Mouse (Mus musculus): ENCODE data around the gene Agbl1. TPM values are rescaled to one million over a fixed set of nuclear protein-coding genes. Genes with fewer than 3 reads are reported as not detected.

Gene Agbl1
- polyA plus RNA-seq, 1 experiment from 2014 or later = 0.16 TPM

GRCm38 (mm10) chr7:76487519-76487918 lies 257.8 kb downstream of the Agbl1 start:
- 80% methylated on average over 5 of the region's 5 CpGs for WGBS
- ATAC-seq = no peak

DNA sequence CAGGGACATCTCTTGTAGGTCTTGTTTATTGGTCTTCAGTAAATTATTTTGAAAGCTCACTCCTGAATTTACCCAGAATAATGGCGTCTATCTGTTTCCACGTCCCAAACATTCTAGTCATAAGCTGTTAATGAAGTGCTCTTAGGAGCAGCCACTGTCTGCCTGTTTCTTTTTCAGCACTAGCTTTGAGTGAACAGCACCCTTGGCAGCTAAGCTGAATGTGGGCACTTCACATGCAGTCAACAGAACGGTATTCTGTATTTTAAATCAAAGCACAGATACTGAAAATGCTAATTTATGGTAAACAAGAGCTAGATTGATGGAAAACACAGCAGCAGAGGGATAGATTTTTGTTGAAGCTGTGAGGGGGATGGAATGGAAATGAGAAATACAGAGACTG lies 294.6 kb downstream of the Agbl1 start:
- Histone ChIP-seq H3K4me2 (ENCODE audit: low read length) (no peak overlapping the region), H3K27me3 (replicated peaks; ENCODE audit: control insufficient read depth, insufficient read depth, low read length) (no peaks in the 10 kb centered on the region), H3K9me3 (ENCODE audit: control insufficient read depth, low read length) (no peaks in the 10 kb centered on the region), H3K36me3 (ENCODE audit: control insufficient read depth, insufficient read depth, low read length) (no peaks in the 10 kb centered on the region), H3K27ac (ENCODE audit: low read depth, low read length) (no peak overlapping the region), H3K4me1 (ENCODE audit: control insufficient read depth, insufficient read depth, low read depth, low read length) (no peaks in the 10 kb centered on the region), H3K4me3 (ENCODE audit: low read length) (no peak overlapping the region), H3K9ac (ENCODE audit: low read depth, low read length) (no peak overlapping the region)
- WGBS = 46% methylated on average over 3 of the region's 3 CpGs
- ATAC-seq = no peak

More at GRCm38 (mm10) chr7:76487519-76487918, 257.8 kb downstream of the Agbl1 start:
- Histone ChIP-seq H3K4me3 (ENCODE audit: low read length) (no peak overlapping the region), H3K27me3 (replicated peaks; ENCODE audit: control insufficient read depth, insufficient read depth, low read length) (no peaks in the 10 kb centered on the region), H3K36me3 (ENCODE audit: control insufficient read depth, insufficient read depth, low read length) (no peaks in the 10 kb centered on the region), H3K9me3 (ENCODE audit: control insufficient read depth, low read length) (no peaks in the 10 kb centered on the region), H3K27ac (ENCODE audit: low read depth, low read length) (no peak overlapping the region), H3K4me2 (ENCODE audit: low read length) (no peak overlapping the region), H3K4me1 (ENCODE audit: control insufficient read depth, insufficient read depth, low read depth, low read length) (no peaks in the 10 kb centered on the region), H3K9ac (ENCODE audit: low read depth, low read length) (no peak overlapping the region)

DNA sequence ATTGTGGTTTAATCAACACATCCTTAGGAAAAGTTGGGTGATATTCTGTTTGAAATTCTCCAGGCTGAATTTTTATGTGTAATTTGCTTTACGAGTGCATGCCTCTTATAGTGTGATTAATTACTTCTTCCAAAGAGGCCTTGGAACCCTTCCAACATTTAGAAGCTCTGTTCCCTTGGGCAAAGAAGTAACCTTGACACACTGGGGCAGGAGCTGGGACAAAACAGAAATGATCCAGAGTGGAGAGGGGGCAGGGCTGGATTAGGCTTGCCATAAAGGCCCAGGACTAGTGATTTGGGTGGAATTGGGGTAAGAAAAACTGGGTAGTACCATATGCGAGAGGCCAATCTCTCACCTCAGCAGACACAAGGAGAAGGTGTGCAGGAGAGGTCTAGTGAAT lies 316.8 kb downstream of the Agbl1 start:
- WGBS = 48% methylated on average over 2 of the region's 2 CpGs
- Histone ChIP-seq H3K4me3 (ENCODE audit: low read length) (no peak overlapping the region), H3K4me1 (ENCODE audit: control insufficient read depth, insufficient read depth, low read depth, low read length) (no peaks in the 10 kb centered on the region), H3K4me2 (ENCODE audit: low read length) (no peak overlapping the region), H3K27ac (ENCODE audit: low read depth, low read length) (no peak overlapping the region), H3K36me3 (ENCODE audit: control insufficient read depth, insufficient read depth, low read length) (no peaks in the 10 kb centered on the region), H3K27me3 (replicated peaks; ENCODE audit: control insufficient read depth, insufficient read depth, low read length) (no peaks in the 10 kb centered on the region), H3K9me3 (ENCODE audit: control insufficient read depth, low read length) (no peaks in the 10 kb centered on the region), H3K9ac (ENCODE audit: low read depth, low read length) (no peak overlapping the region)
- no peak for ATAC-seq

DNA sequence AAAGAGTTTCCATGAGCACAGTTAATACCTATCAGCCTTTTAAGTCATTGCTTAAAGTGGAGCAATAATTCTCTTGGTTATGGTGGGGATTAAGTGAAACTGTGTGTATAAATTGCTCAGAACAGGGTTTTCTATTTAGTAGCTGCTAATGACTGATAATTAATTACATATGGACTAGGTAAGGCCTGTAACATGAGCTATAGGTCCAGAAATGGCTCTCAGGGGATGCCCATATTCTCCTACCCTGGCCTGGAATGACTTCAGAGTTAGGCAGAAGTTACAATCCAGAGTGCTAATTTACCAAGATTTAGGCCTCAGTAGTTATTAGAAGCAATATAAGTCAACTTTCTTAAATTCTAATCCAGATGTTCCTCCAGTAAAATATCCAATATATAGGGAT lies 317.6 kb downstream of the Agbl1 start:
- no peaks in the 10 kb centered on the region for H3K9me3 ChIP-seq (ENCODE audit: control insufficient read depth, low read length)
- no peak for ATAC-seq
- H3K9ac ChIP-seq (ENCODE audit: low read depth, low read length) = no peak overlapping the region
- H3K27me3 ChIP-seq (replicated peaks; ENCODE audit: control insufficient read depth, insufficient read depth, low read length) = no peaks in the 10 kb centered on the region
- H3K36me3 ChIP-seq (ENCODE audit: control insufficient read depth, insufficient read depth, low read length) = no peaks in the 10 kb centered on the region
- no peak overlapping the region for H3K4me2 ChIP-seq (ENCODE audit: low read length)
- no peak overlapping the region for H3K4me3 ChIP-seq (ENCODE audit: low read length)
- no peak overlapping the region for H3K27ac ChIP-seq (ENCODE audit: low read depth, low read length)
- no peaks in the 10 kb centered on the region for H3K4me1 ChIP-seq (ENCODE audit: control insufficient read depth, insufficient read depth, low read depth, low read length)

DNA sequence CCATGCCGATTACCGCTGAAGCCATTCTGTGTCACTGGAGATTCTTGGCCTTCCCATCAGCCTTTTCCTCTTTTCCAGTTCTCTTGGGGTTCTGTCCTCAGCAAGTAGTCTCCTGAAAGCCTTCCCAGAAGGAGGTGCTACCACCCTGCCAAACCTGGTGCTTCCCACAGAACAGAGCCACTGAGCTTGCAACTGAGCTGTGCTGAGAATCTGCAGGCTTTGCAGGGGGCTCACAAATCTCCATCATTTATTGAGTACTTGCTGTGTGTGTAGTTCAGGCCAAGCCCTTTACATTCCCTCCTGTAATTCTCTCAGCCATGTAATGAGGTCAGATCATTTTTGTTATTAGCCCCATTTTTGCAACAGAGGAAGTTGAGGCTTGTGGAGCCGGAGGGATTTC lies 322.2 kb downstream of the Agbl1 start:
- Histone ChIP-seq H3K4me1 (ENCODE audit: control insufficient read depth, insufficient read depth, low read depth, low read length) (no peaks in the 10 kb centered on the region), H3K27ac (ENCODE audit: low read depth, low read length) (no peak overlapping the region), H3K4me2 (ENCODE audit: low read length) (no peak overlapping the region), H3K9ac (ENCODE audit: low read depth, low read length) (no peak overlapping the region), H3K27me3 (replicated peaks; ENCODE audit: control insufficient read depth, insufficient read depth, low read length) (no peaks in the 10 kb centered on the region), H3K36me3 (ENCODE audit: control insufficient read depth, insufficient read depth, low read length) (no peaks in the 10 kb centered on the region), H3K9me3 (ENCODE audit: control insufficient read depth, low read length) (no peaks in the 10 kb centered on the region), H3K4me3 (ENCODE audit: low read length) (no peak overlapping the region)
- no peak for ATAC-seq
- 89% methylated on average over 3 of the region's 3 CpGs for WGBS

DNA sequence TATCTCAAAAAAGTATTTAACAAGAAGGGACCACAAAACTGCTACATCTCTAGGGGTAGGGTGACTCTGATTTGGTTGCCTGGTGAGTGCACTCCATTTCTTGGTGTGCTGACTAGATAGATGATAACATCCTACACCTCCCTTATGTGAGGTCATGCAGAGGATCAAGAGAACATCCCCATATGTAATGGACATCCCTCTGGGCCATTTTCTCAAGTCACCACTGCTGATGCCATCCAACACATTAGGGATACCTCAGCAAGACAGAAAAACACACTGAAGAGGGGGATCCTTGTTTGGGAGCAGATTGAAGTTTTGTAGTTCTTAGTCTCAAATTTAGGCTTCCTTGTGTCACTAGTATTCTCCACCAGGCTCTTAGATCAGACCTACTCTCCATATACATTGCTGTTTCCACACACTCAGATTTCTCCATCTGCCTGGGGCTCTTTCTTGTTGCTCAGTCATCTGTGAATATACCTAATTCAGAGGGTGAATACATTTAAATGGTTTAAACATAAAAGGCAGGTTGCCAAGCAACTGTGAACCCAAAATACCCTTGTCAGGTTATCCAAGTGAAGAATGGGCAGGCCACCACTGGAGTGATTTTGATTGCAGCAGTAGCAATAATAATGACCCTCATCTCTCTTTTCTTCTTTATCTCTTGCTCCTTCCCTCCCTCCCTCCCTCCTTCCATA lies 331.0 kb downstream of the Agbl1 start:
- no peaks in the 10 kb centered on the region for H3K4me1 ChIP-seq (ENCODE audit: control insufficient read depth, insufficient read depth, low read depth, low read length)
- H3K4me2 ChIP-seq (ENCODE audit: low read length) = no peak overlapping the region
- H3K27ac ChIP-seq (ENCODE audit: low read depth, low read length) = no peak overlapping the region
- H3K27me3 ChIP-seq (replicated peaks; ENCODE audit: control insufficient read depth, insufficient read depth, low read length) = no peaks in the 10 kb centered on the region
- H3K36me3 ChIP-seq (ENCODE audit: control insufficient read depth, insufficient read depth, low read length) = no peaks in the 10 kb centered on the region
- peak; percentile 60 for ATAC-seq
- no peak overlapping the region for H3K9ac ChIP-seq (ENCODE audit: low read depth, low read length)
- H3K9me3 ChIP-seq (ENCODE audit: control insufficient read depth, low read length) = no peaks in the 10 kb centered on the region
- H3K4me3 ChIP-seq (ENCODE audit: low read length) = no peak overlapping the region

DNA sequence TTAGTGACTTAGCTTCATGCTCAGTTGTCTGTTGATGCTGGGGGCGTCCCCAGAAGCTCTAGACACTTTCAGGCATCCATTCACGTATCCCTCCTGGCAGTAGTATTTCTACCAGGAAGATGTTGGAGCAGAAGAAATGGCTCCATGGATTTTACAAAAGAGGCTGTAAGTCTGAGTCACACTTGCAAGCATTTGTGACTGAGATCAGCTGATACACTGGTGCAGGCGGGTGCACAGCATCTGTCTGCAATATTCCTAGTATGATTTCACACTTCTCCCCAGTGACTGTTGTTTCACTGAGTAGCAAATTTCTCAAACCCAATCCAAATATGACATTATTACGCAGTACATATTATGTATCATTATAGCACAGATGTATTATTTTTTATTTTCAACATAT lies 332.8 kb downstream of the Agbl1 start:
- H3K27ac ChIP-seq (ENCODE audit: low read depth, low read length) = no peak overlapping the region
- H3K9ac ChIP-seq (ENCODE audit: low read depth, low read length) = no peak overlapping the region
- H3K27me3 ChIP-seq (replicated peaks; ENCODE audit: control insufficient read depth, insufficient read depth, low read length) = no peaks in the 10 kb centered on the region
- H3K36me3 ChIP-seq (ENCODE audit: control insufficient read depth, insufficient read depth, low read length) = no peaks in the 10 kb centered on the region
- ATAC-seq = no peak
- WGBS = 78% methylated on average over 4 of the region's 4 CpGs
- no peak overlapping the region for H3K4me3 ChIP-seq (ENCODE audit: low read length)
- H3K4me1 ChIP-seq (ENCODE audit: control insufficient read depth, insufficient read depth, low read depth, low read length) = no peaks in the 10 kb centered on the region
- H3K9me3 ChIP-seq (ENCODE audit: control insufficient read depth, low read length) = no peaks in the 10 kb centered on the region
- H3K4me2 ChIP-seq (ENCODE audit: low read length) = no peak overlapping the region

- H3K4me2 ChIP-seq (ENCODE audit: low read length) = no peak overlapping the region
- no peak overlapping the region for H3K27ac ChIP-seq (ENCODE audit: low read depth, low read length)
- ATAC-seq = no peak
- no peak overlapping the region for H3K4me3 ChIP-seq (ENCODE audit: low read length)
- H3K36me3 ChIP-seq (ENCODE audit: control insufficient read depth, insufficient read depth, low read length) = no peaks in the 10 kb centered on the region
- no peaks in the 10 kb centered on the region for H3K4me1 ChIP-seq (ENCODE audit: control insufficient read depth, insufficient read depth, low read depth, low read length)
- H3K9ac ChIP-seq (ENCODE audit: low read depth, low read length) = no peak overlapping the region
- no peaks in the 10 kb centered on the region for H3K27me3 ChIP-seq (replicated peaks; ENCODE audit: control insufficient read depth, insufficient read depth, low read length)
- H3K9me3 ChIP-seq (ENCODE audit: control insufficient read depth, low read length) = no peaks in the 10 kb centered on the region
- WGBS = 85% methylated on average over 5 of the region's 5 CpGs
These were observed 364.9 kb downstream of the Agbl1 start for GRCm38 (mm10) chr7:76594566-76595079.

DNA sequence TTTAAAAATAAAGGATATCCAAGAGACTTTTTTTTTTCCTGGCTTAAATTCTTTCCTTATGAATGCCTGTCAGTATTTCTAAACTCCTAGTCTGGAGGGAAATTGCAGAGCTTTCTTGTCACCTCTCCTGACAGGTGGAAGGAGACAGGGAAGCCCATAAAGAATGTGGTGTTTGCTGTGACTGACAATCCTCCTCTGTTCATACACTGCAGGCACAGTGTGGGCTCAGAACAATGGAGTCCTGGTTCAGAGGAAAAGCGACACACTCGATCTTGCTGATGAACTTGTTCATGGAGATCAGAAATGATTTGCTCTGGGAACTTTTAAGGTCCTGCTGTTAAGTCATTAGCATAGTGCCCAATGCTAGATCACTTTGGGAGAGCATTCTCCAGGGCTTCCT lies 368.1 kb downstream of the Agbl1 start:
- no peak overlapping the region for H3K4me2 ChIP-seq (ENCODE audit: low read length)
- no peaks in the 10 kb centered on the region for H3K36me3 ChIP-seq (ENCODE audit: control insufficient read depth, insufficient read depth, low read length)
- H3K9ac ChIP-seq (ENCODE audit: low read depth, low read length) = no peak overlapping the region
- 22% methylated on average over 2 of the region's 2 CpGs for WGBS
- H3K27me3 ChIP-seq (replicated peaks; ENCODE audit: control insufficient read depth, insufficient read depth, low read length) = no peaks in the 10 kb centered on the region
- H3K9me3 ChIP-seq (ENCODE audit: control insufficient read depth, low read length) = no peaks in the 10 kb centered on the region
- no peak for ATAC-seq
- H3K27ac ChIP-seq (ENCODE audit: low read depth, low read length) = no peak overlapping the region
- no peaks in the 10 kb centered on the region for H3K4me1 ChIP-seq (ENCODE audit: control insufficient read depth, insufficient read depth, low read depth, low read length)
- H3K4me3 ChIP-seq (ENCODE audit: low read length) = no peak overlapping the region

Measured in hindbrain, embryonic 16.5 days (tissue).